Mouse (Mus musculus): Measurements from ENCODE around the gene Fam81b. TPM values are rescaled to one million over a fixed set of nuclear protein-coding genes. Genes with fewer than 3 reads are reported as not detected.

Fam81b gene
- total and polyA plus RNA-seq, 3 experiments, result not detected

DNA sequence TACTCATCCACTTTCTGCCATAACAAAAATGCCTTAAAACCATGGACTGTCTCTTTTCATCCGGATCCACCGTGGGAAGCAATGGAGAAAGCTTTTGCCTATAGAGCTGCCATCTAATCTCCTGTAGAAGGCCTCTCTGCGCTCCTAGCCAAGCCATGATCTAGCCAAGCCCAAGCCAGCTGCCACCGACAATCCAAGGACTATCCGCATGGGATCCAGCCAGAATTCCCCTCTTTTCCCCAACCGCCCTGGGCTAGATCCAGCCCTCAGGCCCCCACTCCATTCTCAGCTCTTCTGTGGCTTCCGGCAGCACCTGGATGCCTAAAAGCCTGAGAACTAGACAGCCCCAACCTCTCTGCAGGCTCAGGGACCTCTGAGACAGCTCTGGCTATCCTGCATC is 6.7 kb upstream of the Fam81b start:
- H3K9me3 ChIP-seq (replicated peaks; ENCODE audit: low read length), result no peaks in the 10 kb centered on the region
- no peak for DNase-seq (ENCODE audit: extremely low read depth)
- dilution Hi-C loops (cut with MboI; ENCODE audit: extremely low pct_ligation_motif_present, extremely low pct_unique_long_range_greater_than_20kb, low sequenced_read_pairs), result no loop called here
- H3K79me2 ChIP-seq (replicated peaks; ENCODE audit: control insufficient read depth, extremely low read depth, insufficient read depth, poor library complexity, severe bottlenecking), result no peaks in the 10 kb centered on the region
- no peak overlapping the region for H3K9ac ChIP-seq (ENCODE audit: insufficient read depth, low read depth)
- H3K36me3 ChIP-seq (replicated peaks in 1 of 2; ENCODE audit: control insufficient read depth in 1 of 2, insufficient read depth in 1 of 2, low read length in 1 of 2), result no peaks in the 10 kb centered on the region
- no peaks in the 10 kb centered on the region for H3K27me3 ChIP-seq (replicated peaks)
- TF ChIP-seq MAFK (IDR thresholded peaks at IDR 0.05; ENCODE audit: insufficient replicate concordance, low read length) (no peak), JUND (conservative IDR thresholded peaks at IDR 0.05; ENCODE audit: low read depth, low read length) (no peak), TBP (conservative IDR thresholded peaks at IDR 0.05; ENCODE audit: low read depth, low read length) (no peak), RAD21 (IDR thresholded peaks at IDR 0.05; ENCODE audit: low read depth, low read length) (no peak)
- no peak overlapping the region for H3K27ac ChIP-seq (ENCODE audit: insufficient read depth, low read depth)
- in situ Hi-C loops (cut with MboI; ENCODE audit: low pct_ligation_motif_present, low pct_unique_long_range_greater_than_20kb, low sequenced_read_pairs), result loop anchor here (25.0 kb wide), 1 partner anchor 376 kb away; no protein-coding TSS in a partner anchor
- no peaks in the 10 kb centered on the region for H3K4me1 ChIP-seq (ENCODE audit: control insufficient read depth in 1 of 2, insufficient read depth in 2 of 2)
- no peak overlapping the region for H3K4me3 ChIP-seq (replicated peaks in 1 of 3; ENCODE audit: low read depth in 2 of 3, low read length in 2 of 3, poor library complexity in 1 of 3)
- H3K4me2 ChIP-seq (ENCODE audit: insufficient read depth, low read depth, poor library complexity, severe bottlenecking), result no peak overlapping the region

DNA sequence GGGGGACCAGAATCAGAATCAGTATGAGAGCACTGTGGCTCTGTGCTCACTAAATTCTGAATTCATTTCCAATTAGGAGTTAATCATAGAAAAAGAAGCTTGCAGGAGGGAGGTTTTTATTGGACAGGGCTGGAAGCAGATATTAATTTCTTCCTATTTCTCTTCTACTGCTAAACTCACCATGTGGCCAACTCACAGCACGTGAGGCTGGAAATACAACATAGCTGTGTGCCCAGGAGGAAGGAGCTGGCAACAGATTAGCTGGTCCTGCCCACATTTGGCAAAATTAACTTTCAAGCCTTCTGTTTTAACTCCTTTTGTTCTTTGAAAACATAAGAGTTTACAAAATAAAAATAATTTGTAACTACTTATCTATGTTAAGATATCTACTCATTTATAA is 3.9 kb upstream of the Fam81b start:
- Histone ChIP-seq H3K27ac (ENCODE audit: insufficient read depth, low read depth) (no peak overlapping the region), H3K4me1 (ENCODE audit: control insufficient read depth in 1 of 2, insufficient read depth in 2 of 2) (peaks cover 0 to 10% of the 10 kb centered on the region in 2 experiments; a peak in 2 of 4 replicates), H3K36me3 (replicated peaks in 1 of 2; ENCODE audit: control insufficient read depth in 1 of 2, insufficient read depth in 1 of 2, low read length in 1 of 2) (no peaks in the 10 kb centered on the region), H3K4me3 (replicated peaks in 1 of 3; ENCODE audit: low read depth in 2 of 3, low read length in 2 of 3, poor library complexity in 1 of 3) (no peak overlapping the region), H3K79me2 (replicated peaks; ENCODE audit: control insufficient read depth, extremely low read depth, insufficient read depth, poor library complexity, severe bottlenecking) (no peaks in the 10 kb centered on the region), H3K9ac (ENCODE audit: insufficient read depth, low read depth) (no peak overlapping the region), H3K27me3 (replicated peaks) (no peaks in the 10 kb centered on the region), H3K9me3 (replicated peaks; ENCODE audit: low read length) (no peaks in the 10 kb centered on the region), H3K4me2 (ENCODE audit: insufficient read depth, low read depth, poor library complexity, severe bottlenecking) (no peak overlapping the region)
- dilution Hi-C loops (cut with MboI; ENCODE audit: extremely low pct_ligation_motif_present, extremely low pct_unique_long_range_greater_than_20kb, low sequenced_read_pairs) (no loop called here), in situ Hi-C loops (cut with MboI; ENCODE audit: low pct_ligation_motif_present, low pct_unique_long_range_greater_than_20kb, low sequenced_read_pairs) (loop anchor here (10.0 to 25.0 kb wide), 2 partner anchors 94 to 378 kb away; no protein-coding TSS in a partner anchor)
- TF ChIP-seq KAT2A (IDR thresholded peaks at IDR 0.05; ENCODE audit: insufficient replicate concordance, low read length), result no peak
- TF ChIP-seq GABPA (IDR thresholded peaks at IDR 0.05; ENCODE audit: insufficient replicate concordance, low read depth, low read length), result no peak
- TF ChIP-seq TCF12 (IDR thresholded peaks at IDR 0.05; ENCODE audit: low read depth, low read length), result no peak
- no peak for TF ChIP-seq MAFK (IDR thresholded peaks at IDR 0.05; ENCODE audit: insufficient replicate concordance, low read length)
- TF ChIP-seq NELFE (IDR thresholded peaks at IDR 0.05; ENCODE audit: low read depth, low read length), result no peak
- no peak for TF ChIP-seq CTCF (conservative IDR thresholded peaks at IDR 0.05 in 1 of 2, IDR thresholded peaks at IDR 0.05 in 1 of 2; ENCODE audit: low read depth in 2 of 2, low read length in 2 of 2)
- TF ChIP-seq ETS1 (conservative IDR thresholded peaks at IDR 0.05; ENCODE audit: low read depth, low read length), result no peak
- no peak for TF ChIP-seq ELF1 (IDR thresholded peaks at IDR 0.05; ENCODE audit: low read depth, low read length)
- TF ChIP-seq USF1 (IDR thresholded peaks at IDR 0.05; ENCODE audit: low read depth, low read length), result no peak
- no peak for TF ChIP-seq ZC3H11A (IDR thresholded peaks at IDR 0.05; ENCODE audit: low read depth, low read length)
- TF ChIP-seq JUN (IDR thresholded peaks at IDR 0.05; ENCODE audit: insufficient read depth, low read depth, low read length), result no peak
- no peak for TF ChIP-seq ZNF384 (IDR thresholded peaks at IDR 0.05; ENCODE audit: low read depth, low read length)
- no peak for TF ChIP-seq UBTF (IDR thresholded peaks at IDR 0.05; ENCODE audit: low read depth, low read length)
- TF ChIP-seq ZKSCAN1 (IDR thresholded peaks at IDR 0.05; ENCODE audit: borderline replicate concordance, low read depth, low read length), result no peak
- no peak for TF ChIP-seq NRF1 (IDR thresholded peaks at IDR 0.05; ENCODE audit: low read depth, low read length)
- no peak for TF ChIP-seq MYC (IDR thresholded peaks at IDR 0.05; ENCODE audit: low read depth, low read length)
- no peak for TF ChIP-seq MAZ (IDR thresholded peaks at IDR 0.05; ENCODE audit: low read depth, low read length)
- no peak for TF ChIP-seq MAX (IDR thresholded peaks at IDR 0.05; ENCODE audit: low read length)
- TF ChIP-seq MXI1 (IDR thresholded peaks at IDR 0.05; ENCODE audit: low read depth, low read length), result no peak
- no peak for TF ChIP-seq RAD21 (IDR thresholded peaks at IDR 0.05; ENCODE audit: low read depth, low read length)
- no peak for DNase-seq (ENCODE audit: extremely low read depth)

All from CH12.LX (cell line).